Mouse (Mus musculus) stomach, postnatal 0 days (tissue): ENCODE measurements at regions not wholly inside any gene's neighbourhood (a gene's known extent, or its start where the extent isn't known, plus 50 kb on each side); places are given as distances from the start of the nearest gene placed in this dataset.

Source experiments
- ATAC-seq: fragments of 200-750 bp; cut with Nextera tagmentation; 2 replicates; pipeline ENCODE4 v1.8.0; 2017; ENCODE audit not compliant: low FRiP score, low TSS enrichment
- DNase-seq: peaks from one replicate; pipeline ENCODE4 v3.0.0-alpha.2; 2016; ENCODE audit warnings: low spot score
- H3K27ac ChIP-seq: fragments of 300-500 bp; sonication (generic); replicated peaks from 2 replicates; pipeline ENCODE4 v1.5.1; 2014; ENCODE audit warnings: mild to moderate bottlenecking, control low read depth
- H3K27me3 ChIP-seq: fragments of 300-500 bp; sonication (generic); 2 replicates; pipeline ENCODE4 v1.6.1; 2014; ENCODE audit warnings: low read length; ENCODE audit not compliant: control insufficient read depth, insufficient read depth
- H3K36me3 ChIP-seq: fragments of 300-500 bp; sonication (generic); 2 replicates; pipeline ENCODE4 v1.6.1; 2014; ENCODE audit warnings: low read length, mixed read lengths; ENCODE audit not compliant: control insufficient read depth, insufficient read depth
- H3K4me1 ChIP-seq: fragments of 300-500 bp; sonication (generic); replicated peaks from 2 replicates; pipeline ENCODE4 v1.6.1; 2014; ENCODE audit warnings: antibody characterized with exemption; ENCODE audit not compliant: control insufficient read depth, insufficient read depth
- H3K4me2 ChIP-seq: fragments of 300-500 bp; sonication (generic); replicated peaks from 2 replicates; pipeline ENCODE4 v1.6.1; 2014; ENCODE audit warnings: low read depth, mild to moderate bottlenecking, control low read depth, moderate library complexity
- H3K4me3 ChIP-seq: fragments of 300-500 bp; sonication (generic); 2 replicates; pipeline ENCODE4 v1.5.1; 2014; ENCODE audit warnings: low read depth, low read length, control low read depth
- H3K9ac ChIP-seq: fragments of 300-500 bp; sonication (generic); 2 replicates; pipeline ENCODE4 v1.6.1; 2014; ENCODE audit warnings: mild to moderate bottlenecking, low read length, control low read depth, mixed read lengths
- H3K9me3 ChIP-seq: fragments of 300-500 bp; sonication (generic); 2 replicates; pipeline ENCODE4 v1.6.1; 2016; ENCODE audit warnings: low read length; ENCODE audit not compliant: control insufficient read depth
- CTCF ChIP-seq: IDR thresholded peaks from 2 replicates; pipeline ENCODE4 v1.5.1; 2016; ENCODE audit warnings: antibody characterized with exemption, low read depth, mild to moderate bottlenecking, moderate library complexity
- EP300 ChIP-seq: optimal IDR thresholded peaks from 2 replicates; pipeline ENCODE3; 2016; ENCODE audit warnings: antibody characterized with exemption
- WGBS: fragments of 180-500 bp; shearing (Covaris S2); extraction: QIAGEN DNeasy Blood & Tissue Kit; methylation state at CpG from one replicate; pipeline ENCODE4 v1.1.7; 2014; 5-methylcytosine and 5-hydroxymethylcytosine counted together

- H3K27ac ChIP-seq: no peak overlapping the region
- no peaks in the 10 kb centered on the region for H3K27me3 ChIP-seq
- 74% methylated on average over 6 of the region's 6 CpGs for WGBS
- DNase-seq: no peak
- no peak overlapping the region for H3K9ac ChIP-seq
- TF ChIP-seq CTCF (no peak), EP300 (no peak)
- H3K4me3 ChIP-seq: no peak overlapping the region
- no peaks in the 10 kb centered on the region for H3K9me3 ChIP-seq
- no peaks in the 10 kb centered on the region for H3K4me1 ChIP-seq
- no peaks in the 10 kb centered on the region for H3K36me3 ChIP-seq
- no peak for ATAC-seq
- H3K4me2 ChIP-seq: no peak overlapping the region
Measured at GRCm38 (mm10) chr3:9056846-9057245, 553.0 kb downstream of the Zfp704 start.

- DNase-seq (no peak), ATAC-seq (no peak)
- Histone ChIP-seq H3K27ac (no peak overlapping the region), H3K4me3 (no peak overlapping the region), H3K27me3 (no peaks in the 10 kb centered on the region), H3K4me2 (no peak overlapping the region), H3K4me1 (no peaks in the 10 kb centered on the region), H3K9me3 (no peaks in the 10 kb centered on the region), H3K9ac (no peak overlapping the region), H3K36me3 (no peaks in the 10 kb centered on the region)
- no peak for TF ChIP-seq CTCF
- no peak for TF ChIP-seq EP300
- 49% methylated on average over 6 of the region's 6 CpGs for WGBS
Measured at GRCm38 (mm10) chr3:9055780-9056179, 554.1 kb downstream of the Zfp704 start.
